Mouse (Mus musculus): ENCODE data around the gene Rsu1.

Gene Rsu1

GRCm38 (mm10) chr2:13271165-13271957, at the start of gene Rsu1:
TSS of gene Rsu1 (minus strand) at chr2:13271415.
- DNase-seq (ENCODE audit: low spot score), result peak; percentile 97

GRCm38 (mm10) chr2:13303376-13303775, 32.2 kb upstream of the Rsu1 start:
- DNase-seq (ENCODE audit: low spot score), result no peak

- no peak for DNase-seq (ENCODE audit: low spot score)
Measured at GRCm38 (mm10) chr2:13299031-13299430, 27.8 kb upstream of the Rsu1 start.

- no peak for DNase-seq (ENCODE audit: low spot score)
Measured at GRCm38 (mm10) chr2:13297733-13298132, 26.5 kb upstream of the Rsu1 start.

- no peak for DNase-seq (ENCODE audit: low spot score)
Measured at GRCm38 (mm10) chr2:13290661-13291060, 19.4 kb upstream of the Rsu1 start.

GRCm38 (mm10) chr2:13290070-13290469, 18.9 kb upstream of the Rsu1 start:
- no peak for DNase-seq (ENCODE audit: low spot score)

- no peak for DNase-seq (ENCODE audit: low spot score)
Measured at GRCm38 (mm10) chr2:13278114-13278862, 7.1 kb upstream of the Rsu1 start.

- DNase-seq (ENCODE audit: low spot score), result no peak
Measured at GRCm38 (mm10) chr2:13275874-13276273, 4.7 kb upstream of the Rsu1 start.

- DNase-seq (ENCODE audit: low spot score), result no peak
Measured at GRCm38 (mm10) chr2:13270736-13271135, 479 bp downstream of the Rsu1 start.

- no peak for DNase-seq (ENCODE audit: low spot score)
Measured at GRCm38 (mm10) chr2:13268681-13269293, 2.4 kb downstream of the Rsu1 start.

- no peak for DNase-seq (ENCODE audit: low spot score)
Measured at GRCm38 (mm10) chr2:13264875-13265274, 6.3 kb downstream of the Rsu1 start.

- no peak for DNase-seq (ENCODE audit: low spot score)
Measured at GRCm38 (mm10) chr2:13263150-13263549, 8.1 kb downstream of the Rsu1 start.

GRCm38 (mm10) chr2:13258606-13259005, 12.6 kb downstream of the Rsu1 start:
- no peak for DNase-seq (ENCODE audit: low spot score)

GRCm38 (mm10) chr2:13240711-13241110, 30.5 kb downstream of the Rsu1 start:
- DNase-seq (ENCODE audit: low spot score), result no peak

GRCm38 (mm10) chr2:13237140-13237901, 33.9 kb downstream of the Rsu1 start:
- peak; percentile 13 for DNase-seq (ENCODE audit: low spot score)

- no peak for DNase-seq (ENCODE audit: low spot score)
Measured at GRCm38 (mm10) chr2:13235696-13236095, 35.5 kb downstream of the Rsu1 start.

GRCm38 (mm10) chr2:13234796-13235195, 36.4 kb downstream of the Rsu1 start:
- DNase-seq (ENCODE audit: low spot score), result no peak

- no peak for DNase-seq (ENCODE audit: low spot score)
Measured at GRCm38 (mm10) chr2:13233902-13234301, 37.3 kb downstream of the Rsu1 start.

- DNase-seq (ENCODE audit: low spot score), result no peak
Measured at GRCm38 (mm10) chr2:13233254-13233835, 37.9 kb downstream of the Rsu1 start.

- DNase-seq (ENCODE audit: low spot score), result no peak
Measured at GRCm38 (mm10) chr2:13232305-13232704, 38.9 kb downstream of the Rsu1 start.

- no peak for DNase-seq (ENCODE audit: low spot score)
Measured at GRCm38 (mm10) chr2:13229686-13230085, 41.5 kb downstream of the Rsu1 start.

- no peak for DNase-seq (ENCODE audit: low spot score)
Measured at GRCm38 (mm10) chr2:13226031-13226430, 45.2 kb downstream of the Rsu1 start.
